Mouse (Mus musculus) small intestine, adult 2 months (tissue): Measurements from ENCODE around the gene Cdc42ep4. TPM values are rescaled to one million over a fixed set of nuclear protein-coding genes. Genes with fewer than 3 reads are reported as not detected.
A peak's percentile ranks its signal among the peaks of the same experiment; 100 is the strongest.

ENCODE experiments used
- H3K27ac ChIP-seq: fragments of 200-500 bp; 2 replicates; pipeline ENCODE4 v1.5.1; 2012; ENCODE audit warnings: low read depth, low read length, control low read depth, inconsistent platforms; ENCODE audit not compliant: insufficient read depth
- H3K27me3 ChIP-seq: fragments of 200-500 bp; 2 replicates; pipeline ENCODE4 v1.6.1; 2012; ENCODE audit warnings: mild to moderate bottlenecking, moderate library complexity, low read length, inconsistent platforms; ENCODE audit not compliant: control insufficient read depth, insufficient read depth
- H3K36me3 ChIP-seq: fragments of 200-500 bp; 2 replicates; pipeline ENCODE4 v1.6.1; 2012; ENCODE audit warnings: mild to moderate bottlenecking, low read length, control low read depth, inconsistent platforms; ENCODE audit not compliant: control insufficient read depth, insufficient read depth
- H3K4me1 ChIP-seq: fragments of 200-500 bp; 2 replicates; pipeline ENCODE4 v1.6.1; 2012; ENCODE audit warnings: low read length, inconsistent platforms, mixed read lengths; ENCODE audit not compliant: control insufficient read depth, insufficient read depth, insufficient read length
- H3K4me3 ChIP-seq: fragments of 200-500 bp; 2 replicates; pipeline ENCODE4 v1.5.1; 2012; ENCODE audit warnings: low read depth, mild to moderate bottlenecking, control low read depth, inconsistent platforms, low read length, moderate library complexity
- CTCF ChIP-seq: fragments of 200-500 bp; IDR thresholded peaks from 2 replicates; pipeline ENCODE4 v1.5.1; 2012; ENCODE audit warnings: low read depth, mild to moderate bottlenecking, control low read depth, inconsistent platforms, low read length, moderate library complexity, mixed read lengths; ENCODE audit not compliant: insufficient replicate concordance, insufficient read length; ENCODE audit errors: extremely low read depth
- POLR2A ChIP-seq: fragments of 200-500 bp; IDR thresholded peaks from 2 replicates; pipeline ENCODE4 v1.6.1; 2012; ENCODE audit warnings: low read depth, mild to moderate bottlenecking, control low read depth, inconsistent platforms, low read length, moderate library complexity
- WGBS: fragments of 180-500 bp; shearing (Covaris S2); methylation state at CpG from one replicate; pipeline ENCODE4 v1.1.7; 2018; 5-methylcytosine and 5-hydroxymethylcytosine counted together
- polyA plus RNA-seq: library from polyadenylated mRNA; depleted of rRNA; stranded (reverse); fragments of >200 nt; gene quantifications from 2 replicates; pipeline ENCODE4 v1.2.3, GENCODE M21; 2012

Gene Cdc42ep4
- polyA plus RNA-seq, 1 experiment: 41.4 TPM

GRCm38 (mm10) chr11:113729917-113730316 is 21.8 kb downstream of the Cdc42ep4 start:
- Histone ChIP-seq H3K4me1 (peaks cover 46% of the 10 kb centered on the region), H3K36me3 (peaks cover 32% of the 10 kb centered on the region), H3K27me3 (no peaks in the 10 kb centered on the region), H3K4me3 (no peak overlapping the region), H3K27ac (no peak overlapping the region)
- 48% methylated on average over 8 of the region's 8 CpGs for WGBS
- no peak for TF ChIP-seq POLR2A
- TF ChIP-seq CTCF: no peak

DNA sequence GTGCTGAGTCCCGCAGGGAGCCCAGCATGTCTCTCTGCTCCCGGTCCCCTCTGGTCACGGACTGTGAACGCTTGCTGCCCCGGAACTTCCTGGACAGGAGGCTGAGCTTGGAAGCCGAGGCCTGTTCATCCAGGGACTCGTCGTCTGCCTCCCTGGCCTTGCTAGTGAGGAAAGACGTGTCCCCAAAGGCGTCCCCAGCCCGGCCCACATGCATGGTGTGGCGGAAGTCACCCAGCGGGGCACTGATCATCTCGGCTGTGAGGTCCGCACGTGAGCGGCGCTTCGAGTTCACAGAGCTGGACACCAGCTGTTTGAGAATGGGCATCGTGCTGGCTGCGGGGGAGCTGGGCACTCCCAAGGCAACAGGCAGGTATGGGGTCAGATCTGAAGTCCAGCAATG is 22.4 kb downstream of the Cdc42ep4 start:
- Histone ChIP-seq H3K27me3 (no peaks in the 10 kb centered on the region), H3K36me3 (peaks cover 32% of the 10 kb centered on the region), H3K27ac (no peak overlapping the region), H3K4me3 (no peak overlapping the region), H3K4me1 (peaks cover 41% of the 10 kb centered on the region)
- TF ChIP-seq POLR2A (no peak), CTCF (no peak)
- 91% methylated on average over 21 of the region's 21 CpGs for WGBS

DNA sequence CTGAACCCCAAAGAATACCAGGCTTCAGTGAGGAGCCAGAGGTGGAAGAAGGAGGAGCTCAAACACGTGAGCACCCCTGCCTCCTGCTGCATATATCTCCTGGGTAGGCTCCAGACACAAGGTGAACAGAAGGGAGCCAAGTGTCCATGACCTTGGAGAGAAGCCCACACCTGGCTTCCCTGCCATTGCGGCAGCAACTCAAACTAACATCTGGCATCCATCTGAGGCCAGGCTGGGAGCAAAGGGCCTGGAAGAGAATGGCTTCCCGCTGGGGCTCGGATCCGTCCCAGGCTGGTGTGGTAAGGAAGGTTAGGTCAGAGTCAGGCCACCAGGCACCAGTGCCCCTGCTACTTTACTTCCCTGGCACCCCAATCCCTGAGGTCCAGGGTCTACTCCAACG is 23.7 kb downstream of the Cdc42ep4 start:
- Histone ChIP-seq H3K27ac (no peak overlapping the region), H3K4me1 (peaks cover 28% of the 10 kb centered on the region), H3K36me3 (peaks cover 32% of the 10 kb centered on the region), H3K4me3 (no peak overlapping the region), H3K27me3 (no peaks in the 10 kb centered on the region)
- 58% methylated on average over 6 of the region's 6 CpGs for WGBS
- TF ChIP-seq CTCF (no peak), POLR2A (0 out of 2 replicates have a peak, but pooled peaks have one; percentile 44)

GRCm38 (mm10) chr11:113726994-113727888 is 24.4 kb downstream of the Cdc42ep4 start:
- H3K27me3 ChIP-seq: no peaks in the 10 kb centered on the region
- H3K4me1 ChIP-seq: peaks cover 25% of the 10 kb centered on the region
- WGBS: 81% methylated on average over 14 of the region's 14 CpGs
- H3K27ac ChIP-seq: no peak overlapping the region
- H3K36me3 ChIP-seq: peaks cover 32% of the 10 kb centered on the region
- no peak overlapping the region for H3K4me3 ChIP-seq
- no peak for TF ChIP-seq POLR2A

DNA sequence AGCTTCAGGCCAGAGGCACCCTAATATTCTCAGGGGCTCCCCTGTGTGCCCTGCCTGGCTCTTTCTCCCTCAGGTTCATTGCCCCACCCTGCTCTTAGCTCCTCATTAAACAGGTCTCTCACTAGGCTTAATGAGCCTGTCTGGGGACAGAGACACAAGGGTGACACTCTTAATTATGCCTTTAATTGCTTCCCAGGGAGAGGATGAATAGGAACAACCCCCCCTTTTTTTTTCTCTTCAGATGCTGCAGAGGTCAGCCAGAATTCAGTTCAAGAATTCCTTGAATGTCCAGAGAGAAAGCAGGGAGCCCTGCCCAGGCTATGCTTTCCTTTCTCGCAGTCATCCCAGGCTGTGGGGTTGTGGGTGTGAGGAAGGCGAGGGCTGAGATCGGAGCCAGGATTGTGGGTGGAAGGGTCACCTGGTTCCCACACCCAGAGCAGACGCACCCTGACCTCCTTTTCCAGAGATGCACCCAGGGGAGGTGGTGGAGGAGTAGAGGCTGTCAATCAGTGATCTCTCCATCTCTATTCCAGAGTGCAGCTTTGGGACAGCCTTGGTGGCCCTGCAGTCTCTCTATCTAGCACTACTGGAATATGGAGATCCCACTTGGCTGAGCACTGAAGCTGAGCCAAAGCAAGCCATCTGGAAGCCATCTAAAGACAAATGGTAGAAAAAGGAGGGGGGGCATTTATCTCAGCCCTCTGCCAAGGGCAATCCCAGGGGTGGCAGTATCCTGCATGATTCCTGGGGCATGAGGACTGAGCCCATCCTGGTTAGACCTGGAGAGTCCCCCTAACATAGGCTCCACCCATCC is 26.2 kb downstream of the Cdc42ep4 start:
- H3K4me1 ChIP-seq: peaks cover 12% of the 10 kb centered on the region
- no peak overlapping the region for H3K4me3 ChIP-seq
- TF ChIP-seq CTCF (no peak), POLR2A (no peak)
- 0 out of 2 replicates have a peak overlapping the region, but pooled peaks have one; percentile 27 for H3K27ac ChIP-seq
- H3K36me3 ChIP-seq: peaks cover 32% of the 10 kb centered on the region
- 67% methylated on average over 4 of the region's 4 CpGs for WGBS
- no peaks in the 10 kb centered on the region for H3K27me3 ChIP-seq

DNA sequence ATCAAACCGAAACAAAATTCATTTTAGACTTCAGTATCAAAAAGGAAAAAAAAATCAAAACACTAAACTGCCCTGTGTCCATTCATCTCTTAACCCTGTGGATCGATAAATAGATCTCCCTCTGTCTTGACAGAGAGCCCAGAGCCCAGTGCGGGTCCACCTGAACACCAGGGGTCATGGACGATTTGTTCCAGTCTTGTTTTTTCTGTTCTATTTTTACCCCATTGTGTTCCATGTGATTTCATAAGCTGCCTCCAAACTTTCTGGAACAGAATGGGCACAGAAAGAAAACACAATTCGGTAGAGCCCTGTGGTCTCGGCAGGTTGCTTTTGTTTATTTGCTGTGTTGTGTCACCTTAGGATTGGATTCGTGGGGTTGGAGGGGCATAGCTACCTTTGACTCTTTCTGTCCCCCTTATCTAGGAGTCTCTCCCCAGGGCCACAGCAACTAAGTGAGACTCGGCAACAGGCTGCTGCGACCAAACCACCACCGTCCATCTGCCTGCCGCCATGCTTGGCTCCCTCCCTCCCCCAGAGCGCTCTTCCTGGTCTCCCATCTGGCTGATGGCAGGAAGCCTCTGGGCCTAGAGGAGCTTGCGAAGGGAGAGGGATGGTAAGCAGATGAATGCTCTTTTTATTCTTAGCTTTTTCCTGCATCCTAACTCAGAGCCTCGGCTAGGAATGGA is 29.1 kb downstream of the Cdc42ep4 start:
- H3K4me1 ChIP-seq: peaks cover 6% of the 10 kb centered on the region
- WGBS: 61% methylated on average over 14 of the region's 14 CpGs
- H3K27me3 ChIP-seq: no peaks in the 10 kb centered on the region
- no peak for TF ChIP-seq CTCF
- no peak for TF ChIP-seq POLR2A
- H3K4me3 ChIP-seq: no peak overlapping the region
- peaks cover 13% of the 10 kb centered on the region for H3K36me3 ChIP-seq
- H3K27ac ChIP-seq: no peak overlapping the region
